Mouse (Mus musculus) embryonic facial prominence, embryonic 15.5 days (tissue): ENCODE measurements around the gene Cep126. TPM values are rescaled to one million over a fixed set of nuclear protein-coding genes. Genes with fewer than 3 reads are reported as not detected.

Experiments used
- polyA plus RNA-seq: library from polyadenylated mRNA; unstranded; fragments of >200 nt; fragmentation: Nextera tagmentation; extraction: Ambion mirVana; gene quantifications from 2 replicates; pipeline ENCODE4 v1.2.1, GENCODE M21; 2015

The Cep126 gene
- polyA plus RNA-seq, 1 experiment from 2014 or later: 4.0 TPM

Other genes starting within 250 kb of the Cep126 start
- gene Yap1, start 129.7 kb downstream of the Cep126 start, polyA plus RNA-seq: 49.0 and 49.2 TPM in 2 replicates
- 17.2 and 19.3 TPM in 2 replicates for gene Cfap300, start 91.5 kb downstream of the Cep126 start, polyA plus RNA-seq